Mouse (Mus musculus) spleen, postnatal 36 days (tissue): ENCODE results near the gene Pcdh7.
"Not testable (repeated sequence)": the region's sequence is repeated elsewhere in the genome, so short reads cannot be mapped to it uniquely, and the experiment has no call there.

ENCODE experiments used
- DNase-seq, 2 experiments: peaks; one replicate each; pipeline ENCODE4 v3.0.0; 2022; ENCODE audit warnings: low spot score in 2 of 2, mixed read lengths in 1 of 2

Pcdh7 gene

DNA sequence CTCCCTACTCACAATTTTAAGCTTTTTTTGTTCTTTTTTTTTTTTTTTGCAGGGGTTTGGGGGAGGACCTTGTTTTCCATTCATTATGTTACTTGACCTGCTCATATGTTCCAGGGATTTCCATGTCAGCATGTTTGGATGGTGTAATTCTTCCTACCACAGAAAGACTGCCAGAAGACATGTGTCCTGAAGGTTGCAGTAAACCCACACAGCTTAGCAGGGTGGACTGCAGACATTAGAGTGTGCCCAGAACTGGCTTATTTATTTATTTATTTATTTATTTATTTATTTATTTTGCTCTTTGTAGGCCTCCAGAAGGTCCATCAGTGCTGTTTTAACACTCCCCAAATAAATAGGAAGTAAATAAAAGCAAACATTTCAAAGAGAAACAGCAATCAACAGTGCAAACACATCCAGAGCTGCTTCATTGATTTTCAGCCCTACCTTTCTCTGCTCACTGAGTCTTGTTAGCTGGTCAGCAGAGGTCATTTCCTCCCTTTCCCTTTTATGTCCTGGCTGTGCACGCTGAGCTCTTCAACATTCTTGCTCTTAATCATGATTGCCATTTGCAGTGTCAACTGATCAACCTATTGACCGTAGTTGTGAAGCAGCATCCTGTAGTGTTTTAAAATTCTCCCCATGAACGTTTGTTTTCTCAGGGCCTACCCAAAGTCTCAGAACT is 401.3 kb downstream of the Pcdh7 start:
- DNase-seq: no peak

DNA sequence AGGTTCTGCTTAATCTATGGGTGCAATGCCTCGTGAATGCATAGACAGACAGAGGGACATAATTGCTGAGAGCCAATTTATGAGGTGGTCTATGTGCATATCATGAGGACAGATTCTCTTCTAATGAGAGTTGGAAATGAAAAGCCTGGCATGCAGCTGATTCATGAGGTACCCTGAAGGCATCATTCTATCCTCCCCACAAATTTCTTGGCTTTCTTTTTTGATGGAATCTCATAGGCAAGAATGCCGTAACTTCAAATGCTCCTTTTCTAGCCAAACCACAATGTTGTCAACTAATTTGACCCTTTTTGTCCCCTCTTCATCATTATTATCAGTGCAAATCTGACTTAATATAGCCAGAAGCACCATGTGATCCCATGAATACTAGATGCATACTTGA is 426.1 kb downstream of the Pcdh7 start:
- no peak for DNase-seq

DNA sequence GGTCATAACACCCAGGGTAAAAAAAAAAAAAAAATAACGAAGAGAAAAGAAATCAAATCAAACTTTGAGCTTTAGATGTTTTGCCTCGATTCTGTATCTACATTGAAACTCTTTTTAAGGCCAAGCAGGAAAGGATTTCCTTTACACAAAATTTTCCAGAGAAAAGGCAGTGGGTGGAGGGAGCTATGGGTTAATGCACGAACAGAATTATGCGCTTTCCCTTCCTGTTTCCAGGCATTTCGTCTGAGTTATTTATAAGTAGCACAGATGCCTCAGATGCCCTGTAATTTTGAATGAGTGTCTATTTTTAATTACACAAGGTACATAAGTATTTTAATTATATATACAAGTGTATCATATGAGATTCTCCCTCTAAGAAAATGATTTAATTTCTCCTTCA is 436.2 kb downstream of the Pcdh7 start:
- DNase-seq: no peak

DNA sequence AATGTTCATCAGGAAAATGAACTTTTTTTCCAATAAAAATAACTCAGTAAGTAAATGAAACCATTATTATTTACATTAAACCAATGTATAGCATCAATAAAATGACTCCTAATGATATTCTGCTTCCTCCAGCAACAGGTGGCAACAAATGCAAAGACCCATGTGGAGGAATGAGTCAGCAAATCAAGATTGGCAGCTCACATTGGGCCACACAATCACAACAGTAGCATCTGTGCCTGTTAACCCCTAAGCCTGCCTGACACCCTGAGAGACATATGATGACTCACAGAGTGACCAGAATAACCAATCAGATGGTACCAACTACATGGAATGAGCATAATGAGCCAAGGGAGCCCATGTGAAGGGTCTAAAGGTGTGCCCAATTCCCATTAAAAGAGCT is 454.5 kb downstream of the Pcdh7 start:
- no peak for DNase-seq

DNA sequence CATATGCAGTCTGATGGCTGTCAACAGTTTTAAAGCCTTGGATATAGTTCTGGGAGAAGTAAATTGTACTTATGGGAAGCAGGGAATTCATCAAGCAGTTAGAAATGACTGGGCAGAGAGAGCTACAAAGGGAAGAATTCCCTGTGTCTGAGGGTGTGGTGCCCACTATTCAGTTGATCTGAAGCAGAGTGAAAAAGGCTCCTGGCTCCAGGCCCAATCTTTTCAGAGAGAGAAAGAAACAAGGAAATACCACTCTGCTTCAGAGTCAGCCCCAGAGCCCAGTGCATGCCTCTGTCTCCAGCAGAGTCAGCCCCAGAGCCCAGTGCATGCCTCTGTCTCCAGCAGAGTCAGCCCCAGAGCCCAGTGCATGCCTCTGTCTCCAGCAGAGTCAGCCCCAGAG is 456.6 kb downstream of the Pcdh7 start:
- not testable (repeated sequence) for DNase-seq

DNA sequence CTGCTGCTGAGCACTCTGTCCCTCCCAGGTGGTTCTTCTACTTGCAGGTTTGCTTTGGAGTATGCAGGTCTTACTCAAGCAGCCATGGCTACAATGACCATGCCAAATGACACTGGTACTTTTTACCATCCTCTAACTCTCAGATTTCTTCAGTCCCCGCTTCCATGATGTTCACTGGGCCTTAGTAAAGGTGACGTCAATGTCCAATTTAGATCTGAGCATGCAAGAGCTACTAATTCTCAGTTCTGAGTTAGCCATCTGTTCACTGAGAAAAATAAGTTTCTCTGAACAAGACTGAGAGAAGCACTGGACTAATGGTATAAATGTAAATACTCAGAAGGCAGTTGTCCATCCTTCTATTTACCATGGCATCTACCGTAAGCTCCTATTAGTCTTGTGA is 457.8 kb downstream of the Pcdh7 start:
- no peak for DNase-seq
